Mouse (Mus musculus): ENCODE results near the gene Slc36a4.

DNA sequence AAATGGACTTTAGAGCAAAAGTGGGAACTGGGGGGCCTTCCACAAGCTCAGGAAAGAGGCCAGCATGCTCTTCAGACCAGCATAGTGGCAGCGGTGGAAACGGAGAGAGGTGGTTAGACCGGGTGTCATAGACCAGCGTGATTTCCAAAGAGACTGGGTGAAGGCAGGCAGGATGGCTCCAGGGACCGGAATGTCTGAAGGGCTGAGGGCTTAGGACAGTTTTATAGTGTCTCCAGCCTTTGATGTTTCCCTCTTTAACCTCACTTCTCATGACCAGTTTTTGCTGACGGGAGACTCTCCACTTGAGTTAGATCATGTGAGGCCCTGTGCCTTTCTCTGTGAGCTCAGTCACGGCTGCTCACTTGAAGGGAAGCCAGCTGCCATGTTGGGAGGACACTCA, 2.1 kb downstream of the Slc36a4 start:
- TF ChIP-seq EP300 (IDR thresholded peaks at IDR 0.05; ENCODE audit: insufficient read depth, low read depth, low read length) = no peak
- TF ChIP-seq CTCF (IDR thresholded peaks at IDR 0.05; ENCODE audit: low read depth, low read length) = no peak
